Mouse (Mus musculus) cerebellum, postnatal 10 days (tissue): ENCODE results near the gene Gm28269.

Experiments used
- DNase-seq, 2 experiments: peaks; one replicate each; pipeline ENCODE4 v3.0.0; 2021; ENCODE audit warnings: mixed read lengths in 2 of 2

Gene Gm28269

DNA sequence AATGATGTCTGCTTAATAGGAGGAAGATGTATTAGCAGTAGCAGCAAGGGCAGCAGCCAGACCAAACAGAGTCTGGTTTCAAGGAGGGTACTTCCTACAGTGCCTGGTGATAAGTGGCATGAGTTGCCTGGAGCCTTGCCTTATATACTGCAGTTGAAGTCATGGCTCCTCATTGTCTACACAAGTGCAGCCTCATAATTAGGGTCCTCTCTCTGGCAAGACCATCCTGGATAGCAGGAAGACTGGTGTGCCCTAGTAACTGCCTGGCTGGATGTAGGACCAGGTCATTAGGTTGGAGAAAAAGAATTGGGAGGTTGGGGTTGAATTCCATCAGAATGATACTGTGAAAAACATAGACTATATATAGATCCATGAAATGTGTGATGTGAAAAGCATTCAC lies at the start of gene Gm28269:
Gene Gm28269 (minus strand): TSS at position 101 of the 400 bp plus-strand sequence.
- DNase-seq = no peak

GRCm38 (mm10) chrX:21716885-21717284 lies 28.0 kb downstream of the Gm28269 start:
- no peak for DNase-seq

DNA sequence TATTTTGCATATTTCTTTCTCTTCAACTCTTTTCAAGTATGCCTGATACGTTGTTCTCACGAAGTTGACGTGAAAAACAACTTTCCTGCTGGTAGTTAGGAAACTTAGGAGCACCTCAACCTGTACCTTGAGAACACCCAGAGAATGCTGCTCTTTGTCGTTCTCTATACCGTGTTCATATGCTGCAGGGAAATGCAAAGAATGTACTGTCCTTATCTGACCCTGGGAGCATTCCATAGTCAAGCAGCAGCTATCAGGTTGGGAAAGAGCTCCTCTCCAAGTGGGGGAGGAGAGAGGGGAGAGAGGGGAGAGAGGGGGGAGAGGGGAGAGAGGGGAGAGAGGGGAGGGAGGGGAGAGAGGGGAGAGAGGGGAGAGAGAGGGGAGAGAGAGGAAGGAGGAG lies 29.6 kb downstream of the Gm28269 start:
- no peak for DNase-seq

DNA sequence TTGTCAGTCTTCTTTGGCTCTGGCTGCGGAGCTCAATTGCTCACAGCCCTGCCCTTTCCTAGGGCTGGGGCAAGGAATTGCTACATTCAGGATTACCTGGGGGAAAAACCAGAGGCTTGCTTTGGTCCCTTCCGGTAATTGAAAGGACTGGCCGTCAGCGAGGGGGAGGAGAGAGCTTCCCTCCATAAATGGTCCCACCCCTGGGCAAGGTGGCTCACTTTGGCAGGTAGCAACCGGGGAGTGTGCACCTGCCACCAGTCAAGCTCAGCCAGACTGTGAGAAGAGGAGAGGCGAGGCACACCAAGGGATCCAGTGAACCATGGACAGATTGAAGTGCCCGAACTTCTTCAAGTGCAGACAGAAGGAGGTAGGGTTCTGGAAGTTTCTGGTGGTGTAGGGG lies 30.1 kb downstream of the Gm28269 start, which contains the start of gene Slc6a14:
Gene Slc6a14 (plus strand): TSS at position 68 of the 400 bp plus-strand sequence.
- no peak for DNase-seq

GRCm38 (mm10) chrX:21704470-21704869 lies 40.4 kb downstream of the Gm28269 start:
- DNase-seq = no peak

GRCm38 (mm10) chrX:21701646-21702045 lies 43.3 kb downstream of the Gm28269 start:
- no peak for DNase-seq

DNA sequence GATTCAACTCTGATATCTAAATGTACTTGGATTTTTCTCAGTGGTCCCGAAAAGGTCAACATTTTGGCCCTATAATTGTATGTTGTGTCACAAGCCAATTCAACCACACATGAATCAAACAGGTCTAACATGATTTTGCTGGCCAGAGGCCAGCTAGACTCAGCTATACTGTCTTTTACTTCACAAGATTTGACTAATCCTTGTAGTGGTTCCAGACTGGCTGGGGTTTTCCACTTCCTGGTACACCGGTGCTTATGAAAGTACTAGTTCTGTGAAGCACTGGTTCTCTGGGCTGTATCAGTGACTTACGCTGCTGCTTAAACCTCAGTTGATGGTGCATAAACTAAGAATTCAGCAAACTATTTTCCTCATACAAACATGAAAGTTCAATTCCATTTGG lies 49.2 kb downstream of the Gm28269 start:
- DNase-seq = no peak

- DNase-seq = no peak
Observed at GRCm38 (mm10) chrX:21695220-21695619, 49.7 kb downstream of the Gm28269 start.
